Mouse (Mus musculus): Measurements from ENCODE around the gene Olfr834. TPM values are rescaled to one million over a fixed set of nuclear protein-coding genes. Genes with fewer than 3 reads are reported as not detected.

The Olfr834 gene
- not detected in 2 replicates for polyA plus RNA-seq (2015; fragmentation: Nextera tagmentation; extraction: Ambion mirVana)

- Histone ChIP-seq H3K4me2 (ENCODE audit: low read length) (no peak within 1 kb of the TSS), H3K9ac (ENCODE audit: low read depth, low read length) (no peak within 1 kb of the TSS), H3K27ac (ENCODE audit: low read length) (no peak within 1 kb of the TSS), H3K4me3 (ENCODE audit: low read depth, low read length) (no peak within 1 kb of the TSS), H3K36me3 (ENCODE audit: control insufficient read depth, insufficient read depth, low read length) (no peaks in the 10 kb centered on the region), H3K27me3 (ENCODE audit: control insufficient read depth, insufficient read depth, low read depth, low read length) (no peaks in the 10 kb centered on the region), H3K9me3 (replicated peaks; ENCODE audit: control insufficient read depth, low read length, poor library complexity, severe bottlenecking) (peaks cover 3% of the 10 kb centered on the region; the same call in 1 of the 2 replicates), H3K4me1 (ENCODE audit: control insufficient read depth, insufficient read depth, low read length) (no peaks in the 10 kb centered on the region)
- ATAC-seq = no peak
- 85% methylated on average over 3 of the region's 3 CpGs for WGBS
Measured at GRCm38 (mm10) chr9:18987690-18988089, at the start of gene Olfr834. TSS of gene Olfr834 (plus strand) at chr9:18987990.

DNA sequence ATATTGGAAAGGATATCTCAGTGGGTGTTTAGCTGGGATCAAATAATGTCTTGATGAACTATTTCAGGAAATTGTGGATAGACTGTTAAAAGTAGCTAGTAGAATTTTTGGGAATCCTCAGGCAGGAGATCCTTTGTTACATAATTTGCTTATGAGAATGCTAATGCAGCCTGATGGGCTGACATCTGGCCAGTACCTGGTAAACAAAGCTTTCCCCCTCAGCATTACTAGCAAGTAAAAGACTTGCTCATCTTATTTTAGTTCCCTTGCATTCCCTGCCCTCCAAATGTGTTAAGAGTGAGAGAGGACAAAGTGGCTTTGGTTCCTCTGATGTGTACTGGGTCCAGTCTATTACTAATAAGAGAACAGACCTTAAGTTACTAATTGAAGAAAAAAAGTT lies 25.8 kb upstream of the Olfr834 start:
- Histone ChIP-seq H3K4me1 (ENCODE audit: control insufficient read depth, insufficient read depth, low read length) (no peaks in the 10 kb centered on the region), H3K9me3 (replicated peaks; ENCODE audit: control insufficient read depth, low read length, poor library complexity, severe bottlenecking) (peaks cover 5% of the 10 kb centered on the region; the same call in 1 of the 2 replicates), H3K27ac (ENCODE audit: low read length) (no peak overlapping the region), H3K4me2 (ENCODE audit: low read length) (no peak overlapping the region), H3K36me3 (ENCODE audit: control insufficient read depth, insufficient read depth, low read length) (no peaks in the 10 kb centered on the region), H3K27me3 (ENCODE audit: control insufficient read depth, insufficient read depth, low read depth, low read length) (no peaks in the 10 kb centered on the region), H3K9ac (ENCODE audit: low read depth, low read length) (no peak overlapping the region), H3K4me3 (ENCODE audit: low read depth, low read length) (no peak overlapping the region)
- no peak for ATAC-seq

DNA sequence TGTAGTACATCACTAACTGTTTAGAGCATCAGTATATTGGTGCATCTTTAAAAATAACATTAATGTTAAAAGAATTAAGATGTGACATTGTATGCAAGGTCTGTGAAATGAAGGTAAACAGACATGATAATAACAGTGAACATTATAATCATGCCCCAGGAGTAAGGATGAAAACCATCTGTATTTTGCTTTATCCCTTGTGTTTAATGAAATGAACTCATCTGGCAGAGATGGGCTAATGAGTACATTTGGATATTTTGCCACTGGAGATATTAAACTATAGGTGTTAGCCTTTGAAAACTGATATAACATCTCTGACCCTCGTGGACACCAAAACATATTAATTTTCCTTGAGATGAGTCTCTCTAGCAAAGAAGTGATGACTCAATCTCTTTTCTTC lies 44.6 kb downstream of the Olfr834 start, which contains the start of gene Olfr835:
Olfr835 (plus strand) TSS at position 301 of the 400 bp plus-strand sequence.
- H3K36me3 ChIP-seq (ENCODE audit: control insufficient read depth, insufficient read depth, low read length) = no peaks in the 10 kb centered on the region
- ATAC-seq = no peak
- WGBS = 63% methylated on average over 1 of the region's 1 CpGs

More for the DNA sequence above, 44.6 kb downstream of the Olfr834 start, which contains the start of gene Olfr835:
- H3K9me3 ChIP-seq (replicated peaks; ENCODE audit: control insufficient read depth, low read length, poor library complexity, severe bottlenecking) = peaks cover 2% of the 10 kb centered on the region; the same call in 1 of the 2 replicates
- H3K9ac ChIP-seq (ENCODE audit: low read depth, low read length) = no peak within 1 kb of the TSS
- H3K4me2 ChIP-seq (ENCODE audit: low read length) = no peak within 1 kb of the TSS
- H3K27ac ChIP-seq (ENCODE audit: low read length) = no peak within 1 kb of the TSS
- no peak within 1 kb of the TSS for H3K4me3 ChIP-seq (ENCODE audit: low read depth, low read length)
- no peaks in the 10 kb centered on the region for H3K4me1 ChIP-seq (ENCODE audit: control insufficient read depth, insufficient read depth, low read length)
- H3K27me3 ChIP-seq (ENCODE audit: control insufficient read depth, insufficient read depth, low read depth, low read length) = no peaks in the 10 kb centered on the region

Other genes with a start within 250 kb of the Olfr834 start
- not detected in 2 replicates for gene Olfr24, start 224.0 kb upstream of the Olfr834 start, polyA plus RNA-seq (2015; fragmentation: Nextera tagmentation; extraction: Ambion mirVana)
- gene Olfr828, start 168.5 kb upstream of the Olfr834 start, polyA plus RNA-seq (2015; fragmentation: Nextera tagmentation; extraction: Ambion mirVana) = not detected in 2 replicates
- not detected in 2 replicates for gene Olfr829, start 133.1 kb upstream of the Olfr834 start, polyA plus RNA-seq (2015; fragmentation: Nextera tagmentation; extraction: Ambion mirVana)
- gene Olfr830, start 113.3 kb upstream of the Olfr834 start, polyA plus RNA-seq (2015; fragmentation: Nextera tagmentation; extraction: Ambion mirVana) = not detected in 2 replicates
- not detected in 2 replicates for gene Olfr832, start 50.9 kb upstream of the Olfr834 start, polyA plus RNA-seq (2015; fragmentation: Nextera tagmentation; extraction: Ambion mirVana)
- not detected in 2 replicates for gene Olfr835, start 44.7 kb downstream of the Olfr834 start, polyA plus RNA-seq (2015; fragmentation: Nextera tagmentation; extraction: Ambion mirVana)
- gene Olfr836, start 132.4 kb downstream of the Olfr834 start, polyA plus RNA-seq (2015; fragmentation: Nextera tagmentation; extraction: Ambion mirVana) = not detected in 2 replicates
- gene Olfr837, start 148.3 kb downstream of the Olfr834 start, polyA plus RNA-seq (2015; fragmentation: Nextera tagmentation; extraction: Ambion mirVana) = not detected in 2 replicates
- gene Olfr839-ps1, start 189.3 kb downstream of the Olfr834 start, polyA plus RNA-seq (2015; fragmentation: Nextera tagmentation; extraction: Ambion mirVana) = not detected in 2 replicates

Measured in midbrain, embryonic 16.5 days (tissue).